Mouse (Mus musculus): ENCODE data around the gene Tbc1d8.

DNA sequence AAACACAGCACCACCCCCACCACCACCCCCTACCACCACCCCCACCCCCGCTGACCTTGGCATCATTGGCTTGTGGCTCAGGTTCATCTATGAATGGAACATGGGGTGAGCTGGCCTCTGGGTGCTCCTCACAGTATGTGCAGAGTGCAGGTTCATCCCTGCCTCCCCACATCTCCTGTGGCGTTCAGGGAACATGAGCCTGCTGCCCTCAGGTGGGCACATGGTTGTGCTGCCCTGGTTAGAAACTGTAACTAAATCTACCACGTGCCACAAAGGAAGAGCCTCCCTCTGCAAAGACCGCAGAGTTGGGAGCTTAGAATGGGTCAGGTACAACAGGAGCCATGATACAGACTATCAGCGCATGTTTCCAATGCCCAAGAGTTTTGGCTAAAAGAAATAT is 135.3 kb downstream of the Tbc1d8 start:
- TF ChIP-seq CTCF (IDR thresholded peaks at IDR 0.05; ENCODE audit: control insufficient read depth, insufficient read depth, low read length): no peak
- TF ChIP-seq POLR2A (IDR thresholded peaks at IDR 0.05; ENCODE audit: borderline replicate concordance, control insufficient read depth, low read depth, low read length): no peak
